Mouse (Mus musculus) testis, adult 2 months (tissue): ENCODE data around the gene Cmtm7.

Experiments used
- CTCF ChIP-seq: fragments of 200-500 bp; IDR thresholded peaks from 2 replicates; pipeline ENCODE4 v1.5.1; 2012; ENCODE audit warnings: low read depth, mild to moderate bottlenecking, inconsistent platforms, low read length, moderate library complexity; ENCODE audit not compliant: control insufficient read depth, insufficient read depth, insufficient replicate concordance
- POLR2A ChIP-seq: fragments of 200-500 bp; IDR thresholded peaks from 2 replicates; pipeline ENCODE4 v1.6.1; 2012; ENCODE audit warnings: low read depth, mild to moderate bottlenecking, inconsistent platforms, low read length, moderate library complexity; ENCODE audit not compliant: control insufficient read depth

DNA sequence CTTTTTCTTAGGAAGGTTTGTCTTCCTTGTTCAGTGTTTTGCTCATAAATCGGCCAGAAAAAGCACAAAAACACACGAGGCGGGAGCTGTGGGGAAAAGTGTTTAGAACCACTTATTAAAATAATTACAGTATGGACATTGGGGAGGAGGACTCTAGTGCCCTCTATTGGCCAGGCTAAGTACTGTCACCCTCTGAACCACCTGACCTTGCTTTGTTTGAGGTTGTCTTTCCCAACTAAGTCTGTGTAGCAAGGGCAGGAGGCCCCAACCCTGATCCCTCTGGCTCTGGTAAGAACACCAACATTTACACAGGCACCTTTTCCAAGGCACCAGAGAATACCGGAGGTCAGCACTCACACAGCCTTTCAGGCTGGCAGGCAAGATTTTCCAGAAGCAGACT, 33.7 kb upstream of the Cmtm7 start:
- peak; percentile 6; the same call in 1 of the 2 replicates for TF ChIP-seq CTCF
- TF ChIP-seq POLR2A = no peak
